Mouse (Mus musculus) hindbrain, embryonic 11.5 days (tissue): Measurements from ENCODE around the gene Banp. TPM values are rescaled to one million over a fixed set of nuclear protein-coding genes. Genes with fewer than 3 reads are reported as not detected.

Source experiments
- ATAC-seq: fragments of 200-750 bp; cut with Nextera tagmentation; 2 replicates; pipeline ENCODE4 v1.8.0; 2017; ENCODE audit warnings: mild to moderate bottlenecking, moderate TSS enrichment, moderate library complexity; ENCODE audit not compliant: low FRiP score
- DNase-seq: peaks from one replicate; pipeline ENCODE4 v3.0.0-alpha.2; 2015; ENCODE audit warnings: low spot score
- H3K27ac ChIP-seq: fragments of 300-500 bp; sonication (generic); 2 replicates; pipeline ENCODE4 v1.5.1; 2014; ENCODE audit warnings: mild to moderate bottlenecking, low read depth, low read length
- H3K27me3 ChIP-seq: fragments of 300-500 bp; sonication (generic); 2 replicates; pipeline ENCODE4 v1.6.1; 2014; ENCODE audit warnings: mild to moderate bottlenecking, low read length, moderate library complexity, mixed read lengths; ENCODE audit not compliant: control insufficient read depth, insufficient read depth
- H3K36me3 ChIP-seq: fragments of 300-500 bp; sonication (generic); 2 replicates; pipeline ENCODE4 v1.6.1; 2014; ENCODE audit warnings: mild to moderate bottlenecking, low read length, moderate library complexity, mixed read lengths; ENCODE audit not compliant: control insufficient read depth, insufficient read depth
- H3K4me1 ChIP-seq: fragments of 300-500 bp; sonication (generic); replicated peaks from 2 replicates; pipeline ENCODE4 v1.6.1; 2014; ENCODE audit warnings: low read length, mixed read lengths; ENCODE audit not compliant: control insufficient read depth, insufficient read depth
- H3K4me2 ChIP-seq: fragments of 300-500 bp; sonication (generic); replicated peaks from 2 replicates; pipeline ENCODE4 v1.6.1; 2014; ENCODE audit warnings: mild to moderate bottlenecking, low read depth, low read length
- H3K4me3 ChIP-seq: fragments of 300-500 bp; sonication (generic); 2 replicates; pipeline ENCODE4 v1.5.1; 2014; ENCODE audit warnings: low read depth, low read length
- H3K9ac ChIP-seq: fragments of 300-500 bp; sonication (generic); 2 replicates; pipeline ENCODE4 v1.6.1; 2014; ENCODE audit warnings: low read depth, low read length
- H3K9me3 ChIP-seq: fragments of 300-500 bp; sonication (generic); 2 replicates; pipeline ENCODE4 v1.6.1; 2016; ENCODE audit warnings: low read length; ENCODE audit not compliant: control insufficient read depth
- WGBS: fragments of 180-500 bp; shearing (Covaris S2); extraction: QIAGEN DNeasy Blood & Tissue Kit; methylation state at CpG from one replicate; pipeline ENCODE4 v1.1.7; 2014; 5-methylcytosine and 5-hydroxymethylcytosine counted together
- polyA plus RNA-seq: library from polyadenylated mRNA; unstranded; fragments of >200 nt; fragmentation: Nextera tagmentation; extraction: Ambion mirVana; gene quantifications from 2 replicates; pipeline ENCODE4 v1.2.1, GENCODE M21; 2014

The Banp gene
- polyA plus RNA-seq, 1 experiment from 2014 or later: 51.8 TPM

DNA sequence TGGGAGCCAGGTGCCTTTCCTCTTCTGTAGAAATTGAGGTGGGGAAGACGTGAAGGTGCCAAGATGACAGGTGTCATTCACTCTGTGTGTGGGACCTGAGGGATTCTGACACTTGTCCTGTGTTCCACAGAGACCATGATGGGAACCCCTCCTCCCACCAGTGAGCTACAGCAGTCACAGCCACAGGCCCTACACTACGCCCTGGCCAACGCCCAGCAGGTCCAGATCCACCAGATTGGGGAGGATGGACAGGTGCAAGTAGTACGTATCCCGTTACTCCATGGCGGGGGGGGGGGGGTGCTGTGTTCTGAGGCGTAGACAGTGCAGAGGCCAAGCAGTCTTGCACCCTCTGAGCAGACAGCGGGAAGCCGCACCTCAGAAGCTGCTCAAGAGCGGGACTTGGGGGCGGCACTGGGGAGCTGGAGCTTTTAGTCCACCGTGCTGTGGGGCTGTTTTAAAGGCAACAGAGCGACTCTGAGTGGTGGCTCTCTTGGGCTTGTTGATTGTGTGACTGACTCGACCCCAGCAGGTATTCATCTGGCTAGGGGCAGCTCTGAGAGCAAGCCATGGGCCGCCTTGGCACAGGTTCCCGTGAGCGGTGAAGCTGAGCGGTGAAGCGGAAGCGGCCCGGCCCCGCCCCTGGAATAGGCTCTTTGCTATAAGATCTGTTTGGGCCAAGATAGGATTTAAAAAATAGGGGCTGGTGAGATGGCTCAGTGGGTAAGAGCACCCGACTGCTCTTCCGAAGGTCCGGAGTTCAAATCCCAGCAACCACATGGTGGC is 56.1 kb downstream of the Banp start:
- Histone ChIP-seq H3K27me3 (no peaks in the 10 kb centered on the region), H3K9me3 (no peaks in the 10 kb centered on the region), H3K9ac (no peak overlapping the region), H3K4me1 (no peaks in the 10 kb centered on the region), H3K4me2 (no peak overlapping the region), H3K27ac (no peak overlapping the region), H3K36me3 (0 out of 2 replicates have a peak, but pooled peaks cover 8% of the 10 kb centered on the region), H3K4me3 (no peak overlapping the region)
- 85% methylated on average over 25 of the region's 25 CpGs for WGBS
- DNase-seq (no peak), ATAC-seq (no peak)

DNA sequence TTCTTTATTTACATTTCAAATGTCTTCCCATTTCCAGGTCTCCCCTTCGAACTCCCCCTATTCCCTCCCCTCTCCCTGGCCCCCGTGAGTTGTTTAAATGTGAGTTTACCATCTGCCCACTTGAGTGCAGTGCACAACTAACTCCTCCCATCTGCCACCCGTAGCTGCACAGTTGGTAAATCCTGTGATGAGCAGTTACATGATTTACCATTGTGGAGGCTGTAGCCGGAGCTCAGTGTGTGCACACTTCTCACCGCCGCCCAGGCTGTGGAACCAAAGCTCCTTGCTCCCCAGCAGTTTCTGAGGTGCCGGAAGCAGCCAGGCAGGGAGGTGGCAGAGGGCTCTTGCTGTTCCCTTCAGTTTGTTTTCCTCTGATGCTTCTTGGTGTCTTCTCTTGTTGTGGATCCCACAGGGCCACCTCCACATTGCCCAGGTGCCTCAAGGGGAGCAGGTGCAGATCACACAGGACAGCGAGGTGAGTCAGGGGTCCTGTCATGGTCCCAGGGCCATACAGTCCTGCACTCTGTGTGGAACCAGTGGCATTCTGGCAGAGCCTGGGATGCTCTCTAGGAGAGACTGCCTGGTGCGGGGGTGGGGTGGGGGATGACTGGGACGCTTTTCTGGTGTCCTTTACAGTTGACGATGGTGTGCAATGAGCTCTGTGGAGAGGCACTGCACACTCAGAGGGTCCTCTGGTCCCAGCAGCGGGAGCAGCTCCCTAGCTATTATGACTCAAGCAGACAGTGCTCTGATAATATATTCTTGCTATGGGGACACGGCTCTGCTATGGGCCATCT is 57.3 kb downstream of the Banp start:
- Histone ChIP-seq H3K9ac (no peak overlapping the region), H3K36me3 (0 out of 2 replicates have a peak, but pooled peaks cover 5% of the 10 kb centered on the region), H3K27me3 (no peaks in the 10 kb centered on the region), H3K4me2 (no peak overlapping the region), H3K9me3 (no peaks in the 10 kb centered on the region), H3K4me3 (no peak overlapping the region), H3K27ac (no peak overlapping the region), H3K4me1 (no peaks in the 10 kb centered on the region)
- WGBS: 91% methylated on average over 13 of the region's 13 CpGs
- DNase-seq (no peak), ATAC-seq (no peak)

DNA sequence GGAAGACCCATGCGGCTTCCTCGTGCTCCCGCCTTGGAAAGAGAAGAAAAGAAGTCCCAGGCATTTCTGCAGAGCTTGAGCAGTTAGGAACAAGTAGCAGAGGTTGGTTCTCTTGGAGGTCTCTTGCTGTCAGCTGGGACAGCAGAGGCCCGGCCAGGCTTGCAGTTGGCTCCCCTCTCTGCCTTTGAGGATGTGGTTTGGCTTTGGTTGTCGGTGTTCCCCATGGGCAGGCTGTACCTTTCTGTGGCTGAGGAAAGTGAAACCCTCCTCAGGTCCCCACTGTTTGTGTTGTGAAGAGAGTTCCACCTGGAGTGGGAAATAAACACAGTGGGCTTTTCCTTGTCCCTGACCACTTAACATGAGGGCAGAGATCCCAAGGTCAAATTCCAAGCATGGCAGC is 58.8 kb downstream of the Banp start:
- 91% methylated on average over 5 of the region's 5 CpGs for WGBS
- no peak overlapping the region for H3K4me2 ChIP-seq
- 0 out of 2 replicates have a peak, but pooled peaks cover 5% of the 10 kb centered on the region for H3K36me3 ChIP-seq

DNA sequence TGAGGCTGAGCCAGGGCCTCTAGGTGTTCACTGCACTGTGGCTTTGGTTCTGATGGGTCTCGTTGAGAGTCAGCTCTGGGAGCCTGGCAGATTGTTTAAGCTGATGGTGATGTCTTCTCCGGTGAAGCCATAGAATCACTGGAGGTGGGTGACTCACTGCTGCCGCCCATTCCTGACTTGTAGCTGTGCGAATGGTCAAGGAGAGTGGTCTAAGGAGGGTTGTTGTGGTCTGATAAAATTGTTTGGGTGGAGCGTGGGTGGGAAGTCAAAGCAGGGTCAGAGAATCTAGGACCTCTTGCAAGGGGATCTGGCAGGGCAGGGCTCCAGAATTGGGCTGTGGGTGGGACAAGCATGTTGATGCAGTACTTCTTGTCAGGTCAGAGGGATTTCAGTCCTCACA is 61.1 kb downstream of the Banp start:
- H3K27me3 ChIP-seq: no peaks in the 10 kb centered on the region
- ATAC-seq (no peak), DNase-seq (no peak)
- WGBS: 83% methylated on average over 5 of the region's 5 CpGs
- no peak overlapping the region for H3K27ac ChIP-seq
- 0 out of 2 replicates have a peak, but pooled peaks cover 5% of the 10 kb centered on the region for H3K36me3 ChIP-seq
- no peak overlapping the region for H3K9ac ChIP-seq
- no peak overlapping the region for H3K4me3 ChIP-seq
- no peaks in the 10 kb centered on the region for H3K4me1 ChIP-seq
- H3K9me3 ChIP-seq: no peaks in the 10 kb centered on the region
- no peak overlapping the region for H3K4me2 ChIP-seq

More for the DNA sequence above, 58.8 kb downstream of the Banp start:
- no peak overlapping the region for H3K9ac ChIP-seq
- no peak overlapping the region for H3K27ac ChIP-seq
- DNase-seq: no peak
- H3K4me3 ChIP-seq: no peak overlapping the region
- ATAC-seq: no peak
- no peaks in the 10 kb centered on the region for H3K4me1 ChIP-seq
- no peaks in the 10 kb centered on the region for H3K27me3 ChIP-seq
- no peaks in the 10 kb centered on the region for H3K9me3 ChIP-seq

DNA sequence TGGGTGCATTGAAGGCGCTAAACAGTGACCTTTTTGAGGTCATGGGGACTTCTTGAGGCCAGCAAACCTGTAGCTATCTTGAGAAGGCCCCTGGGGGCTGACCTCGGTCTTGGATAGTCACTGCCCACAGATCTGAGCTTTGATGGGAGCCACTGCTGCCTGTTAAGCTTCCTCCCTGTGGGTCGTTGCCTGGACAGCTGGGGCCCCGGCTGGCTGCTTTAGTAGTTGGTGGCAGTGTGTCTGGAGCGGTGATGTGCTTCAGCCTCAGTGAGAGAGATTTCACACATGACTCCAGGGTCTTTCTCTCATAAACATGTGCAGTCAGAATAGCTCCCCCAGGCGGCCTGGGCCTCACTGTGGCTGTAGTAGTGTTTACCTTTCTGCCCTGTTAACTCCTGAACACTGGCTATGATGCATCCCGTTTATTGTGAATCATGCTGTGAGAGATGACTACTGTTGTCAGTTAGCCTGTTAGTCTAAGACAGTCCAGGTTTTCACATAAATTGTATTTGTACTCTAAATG is 61.6 kb downstream of the Banp start:
- WGBS: 58% methylated on average over 7 of the region's 7 CpGs
- 0 out of 2 replicates have a peak, but pooled peaks cover 5% of the 10 kb centered on the region for H3K36me3 ChIP-seq
- H3K4me1 ChIP-seq: no peaks in the 10 kb centered on the region
- H3K4me3 ChIP-seq: no peak overlapping the region
- H3K27ac ChIP-seq: no peak overlapping the region
- H3K9ac ChIP-seq: no peak overlapping the region
- no peaks in the 10 kb centered on the region for H3K27me3 ChIP-seq
- H3K4me2 ChIP-seq: no peak overlapping the region
- no peaks in the 10 kb centered on the region for H3K9me3 ChIP-seq
- DNase-seq (no peak), ATAC-seq (no peak)

DNA sequence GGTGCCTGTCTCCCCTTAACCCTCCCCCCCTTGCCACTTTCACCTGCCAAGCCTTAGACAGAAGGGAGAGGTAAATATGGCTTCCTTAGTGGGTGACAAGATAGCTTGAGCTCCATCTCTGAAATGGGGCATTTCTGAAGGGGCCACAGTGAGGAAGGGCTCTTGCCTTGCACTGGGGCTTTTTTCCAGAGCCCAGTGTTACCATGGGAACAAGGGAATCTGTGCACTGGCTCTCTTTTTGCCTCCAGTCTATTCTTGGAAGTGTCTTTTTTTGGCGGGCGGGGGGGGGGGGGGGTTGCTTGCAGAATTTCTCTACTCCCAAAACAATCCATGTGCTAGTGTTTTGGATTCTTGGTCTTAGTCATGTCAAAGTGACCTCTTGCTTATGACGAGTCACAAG is 65.1 kb downstream of the Banp start:
- Histone ChIP-seq H3K36me3 (0 out of 2 replicates have a peak, but pooled peaks cover 2% of the 10 kb centered on the region), H3K9me3 (no peaks in the 10 kb centered on the region), H3K27ac (no peak overlapping the region), H3K27me3 (no peaks in the 10 kb centered on the region), H3K4me1 (no peaks in the 10 kb centered on the region), H3K4me2 (no peak overlapping the region), H3K9ac (no peak overlapping the region), H3K4me3 (no peak overlapping the region)
- DNase-seq: no peak
- no peak for ATAC-seq
- 65% methylated on average over 3 of the region's 3 CpGs for WGBS

DNA sequence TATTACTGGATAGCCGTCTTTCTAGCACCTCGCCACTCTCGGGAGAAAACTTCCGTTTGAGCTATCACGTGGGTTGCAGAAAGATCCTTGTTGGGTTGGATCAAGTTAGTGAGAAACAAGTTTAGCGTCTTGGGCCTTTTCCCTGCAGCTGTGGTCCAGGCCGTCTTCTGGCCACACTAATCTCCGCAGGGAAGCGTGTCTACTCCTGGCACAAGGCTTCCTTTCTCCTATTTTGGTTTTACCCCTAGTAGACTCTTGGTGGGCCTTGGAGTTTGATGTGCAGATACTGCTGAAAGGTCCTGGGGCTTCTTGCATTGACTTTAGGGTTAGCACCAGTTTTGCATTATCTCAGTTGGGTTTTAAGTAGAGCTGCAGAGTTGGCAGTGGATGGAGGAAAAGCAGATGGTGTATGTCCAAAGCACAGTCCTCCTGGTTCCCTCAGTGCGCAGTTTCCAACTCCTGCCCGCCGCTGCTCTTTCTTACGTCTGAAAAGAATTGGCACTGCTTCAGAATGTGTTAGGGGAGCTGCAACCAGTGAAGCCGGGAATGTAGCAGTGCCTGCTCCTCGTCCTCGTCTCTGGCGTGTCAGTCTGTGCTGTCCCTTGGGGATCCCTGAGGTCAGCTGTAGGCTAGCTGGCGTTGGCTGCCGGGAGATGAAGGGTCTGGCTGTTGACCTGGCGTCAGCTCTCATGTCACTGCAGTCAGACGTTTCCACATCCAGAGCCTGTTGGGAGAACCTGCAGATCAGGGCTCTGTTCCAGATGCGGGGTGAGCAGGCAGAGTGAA is 68.7 kb downstream of the Banp start:
- no peak overlapping the region for H3K27ac ChIP-seq
- no peak overlapping the region for H3K4me2 ChIP-seq
- no peak overlapping the region for H3K4me3 ChIP-seq
- DNase-seq (peak; percentile 19), ATAC-seq (no peak)
- no peaks in the 10 kb centered on the region for H3K9me3 ChIP-seq
- H3K4me1 ChIP-seq: no peaks in the 10 kb centered on the region
- H3K27me3 ChIP-seq: no peaks in the 10 kb centered on the region
- 76% methylated on average over 22 of the region's 22 CpGs for WGBS
- H3K9ac ChIP-seq: no peak overlapping the region
- peaks cover 2% of the 10 kb centered on the region; the same call in 1 of the 2 replicates for H3K36me3 ChIP-seq

DNA sequence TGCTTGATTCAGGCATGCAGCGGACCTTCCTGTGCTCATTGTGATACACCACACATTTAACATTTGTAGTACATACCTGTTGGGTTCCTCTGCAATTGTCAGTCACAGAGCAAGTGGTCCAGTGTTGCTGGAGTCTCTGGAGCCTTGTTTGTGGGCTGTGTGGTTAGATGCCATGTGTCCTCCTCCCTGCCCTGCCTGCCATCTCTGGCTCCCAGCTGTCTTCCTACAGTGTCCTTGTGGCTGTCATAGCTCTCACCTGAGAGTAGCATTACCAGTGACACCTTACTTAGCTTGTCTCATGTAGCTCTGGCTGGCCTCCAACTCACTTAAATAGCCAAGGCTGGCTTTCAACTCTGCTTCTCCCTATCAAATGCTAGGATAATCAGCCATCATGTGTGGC is 69.6 kb downstream of the Banp start:
- Histone ChIP-seq H3K9me3 (no peaks in the 10 kb centered on the region), H3K4me3 (no peak overlapping the region), H3K4me1 (no peaks in the 10 kb centered on the region), H3K4me2 (no peak overlapping the region), H3K27ac (no peak overlapping the region), H3K27me3 (no peaks in the 10 kb centered on the region), H3K9ac (no peak overlapping the region), H3K36me3 (peaks cover 2% of the 10 kb centered on the region; the same call in 1 of the 2 replicates)
- 93% methylated on average over 1 of the region's 1 CpGs for WGBS
- DNase-seq (no peak), ATAC-seq (no peak)
